Mouse (Mus musculus) midbrain, embryonic 16.5 days (tissue): ENCODE measurements around the gene Brcc3. TPM values are rescaled to one million over a fixed set of nuclear protein-coding genes. Genes with fewer than 3 reads are reported as not detected.
A peak's percentile ranks its signal among the peaks of the same experiment; 100 is the strongest.

Experiments
- ATAC-seq: fragments of 200-750 bp; cut with Nextera tagmentation; 2 replicates; pipeline ENCODE4 v1.8.0; 2017; ENCODE audit warnings: moderate TSS enrichment
- H3K27ac ChIP-seq: fragments of 300-500 bp; sonication (generic); 2 replicates; pipeline ENCODE4 v1.5.1; 2014; ENCODE audit warnings: mild to moderate bottlenecking, low read length, mixed read lengths
- H3K27me3 ChIP-seq: fragments of 300-500 bp; sonication (generic); 2 replicates; pipeline ENCODE4 v1.6.1; 2014; ENCODE audit warnings: low read depth, low read length, mixed read lengths; ENCODE audit not compliant: control insufficient read depth, insufficient read depth
- H3K36me3 ChIP-seq: fragments of 300-500 bp; sonication (generic); 2 replicates; pipeline ENCODE4 v1.6.1; 2014; ENCODE audit warnings: mild to moderate bottlenecking, low read length, moderate library complexity, mixed read lengths; ENCODE audit not compliant: control insufficient read depth, insufficient read depth
- H3K4me1 ChIP-seq: fragments of 300-500 bp; sonication (generic); 2 replicates; pipeline ENCODE4 v1.6.1; 2014; ENCODE audit warnings: mild to moderate bottlenecking, low read length, mixed read lengths; ENCODE audit not compliant: control insufficient read depth, insufficient read depth
- H3K4me2 ChIP-seq: fragments of 300-500 bp; sonication (generic); 2 replicates; pipeline ENCODE4 v1.6.1; 2014; ENCODE audit warnings: mild to moderate bottlenecking, low read length, mixed read lengths
- H3K4me3 ChIP-seq: fragments of 300-500 bp; sonication (generic); 2 replicates; pipeline ENCODE4 v1.5.1; 2014; ENCODE audit warnings: low read depth, mild to moderate bottlenecking, low read length, moderate library complexity, mixed read lengths
- H3K9ac ChIP-seq: fragments of 300-500 bp; sonication (generic); 2 replicates; pipeline ENCODE4 v1.6.1; 2014; ENCODE audit warnings: low read depth, low read length, mixed read lengths
- H3K9me3 ChIP-seq: fragments of 300-500 bp; sonication (generic); replicated peaks from 2 replicates; pipeline ENCODE4 v1.6.1; 2014; ENCODE audit warnings: mild to moderate bottlenecking, low read length, mixed read lengths; ENCODE audit not compliant: control insufficient read depth, poor library complexity, severe bottlenecking
- WGBS: fragments of 180-500 bp; shearing (Covaris S2); extraction: QIAGEN DNeasy Blood & Tissue Kit; methylation state at CpG from one replicate; pipeline ENCODE4 v1.1.7; 2014; 5-methylcytosine and 5-hydroxymethylcytosine counted together
- polyA plus RNA-seq: library from polyadenylated mRNA; unstranded; fragments of >200 nt; fragmentation: Nextera tagmentation; extraction: Ambion mirVana; gene quantifications from 2 replicates; pipeline ENCODE4 v1.2.1, GENCODE M21; 2015

Brcc3 gene
- polyA plus RNA-seq = 38.2 and 45.2 TPM in 2 replicates

DNA sequence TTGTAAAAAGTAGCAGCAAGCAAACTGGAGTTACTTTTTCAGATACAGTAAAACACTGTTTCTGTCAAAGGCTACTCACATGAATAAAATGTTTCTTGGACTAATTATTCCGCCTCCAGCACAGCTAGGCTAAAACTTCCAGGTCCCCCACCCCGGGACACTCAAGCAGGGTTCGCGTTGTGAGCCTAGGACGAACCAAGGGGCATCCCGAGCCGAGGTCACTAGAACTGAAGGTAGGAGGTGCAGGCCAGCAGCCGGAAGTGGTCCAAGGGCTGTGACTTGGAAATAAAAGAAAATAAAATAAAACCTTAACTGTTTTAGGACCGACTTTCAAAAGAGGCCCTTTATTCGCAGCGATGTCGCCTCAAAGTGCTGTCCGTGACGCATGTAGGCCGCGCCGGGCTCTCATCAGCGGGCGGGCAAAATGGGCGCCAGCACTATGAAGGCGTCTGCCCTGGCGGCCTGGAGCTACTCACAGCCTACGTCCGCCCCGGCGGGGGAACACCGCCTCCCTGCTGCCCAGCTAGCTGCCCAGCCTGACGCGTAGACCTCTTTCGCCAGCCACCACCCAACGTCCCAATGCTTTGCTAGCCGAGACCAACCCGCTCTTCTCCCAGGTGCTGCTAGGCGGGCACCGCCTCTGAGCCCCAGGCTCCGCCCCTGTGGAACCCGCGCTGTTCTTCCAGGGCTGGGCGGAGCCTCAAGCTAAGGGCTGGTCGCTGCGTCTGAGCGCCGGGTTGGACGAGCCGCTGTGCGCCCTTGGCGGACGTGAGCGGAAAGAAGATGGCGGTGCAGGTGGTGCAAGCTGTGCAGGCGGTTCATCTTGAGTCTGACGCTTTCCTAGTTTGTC lies at the start of gene Brcc3, which contains the start of the genes Cmc4 and Mtcp1:
Brcc3 (plus strand) TSS at position 693 of the 850 bp plus-strand sequence.
Cmc4 (minus strand) TSS at position 649 of the 850 bp plus-strand sequence.
Mtcp1 (minus strand) TSS at position 653 of the 850 bp plus-strand sequence.
- Histone ChIP-seq H3K9ac (peak within 1 kb of the TSS; percentile 73), H3K4me3 (peak within 1 kb of the TSS; percentile 53), H3K27ac (peak within 1 kb of the TSS; percentile 88), H3K4me2 (peak within 1 kb of the TSS; percentile 56), H3K36me3 (no peaks in the 10 kb centered on the region), H3K4me1 (peaks cover 2% of the 10 kb centered on the region; the same call in 1 of the 2 replicates), H3K27me3 (no peaks in the 10 kb centered on the region), H3K9me3 (no peaks in the 10 kb centered on the region)
- WGBS = 16% methylated on average over 48 of the region's 52 CpGs
- peak; percentile 100 for ATAC-seq

GRCm38 (mm10) chrX:75370197-75370596 lies 46.2 kb upstream of the Brcc3 start:
- no peak overlapping the region for H3K27ac ChIP-seq
- no peak overlapping the region for H3K4me3 ChIP-seq
- ATAC-seq = no peak
- no peaks in the 10 kb centered on the region for H3K27me3 ChIP-seq
- no peak overlapping the region for H3K4me2 ChIP-seq
- H3K36me3 ChIP-seq = no peaks in the 10 kb centered on the region
- H3K9ac ChIP-seq = no peak overlapping the region
- H3K9me3 ChIP-seq = no peaks in the 10 kb centered on the region
- H3K4me1 ChIP-seq = no peaks in the 10 kb centered on the region

DNA sequence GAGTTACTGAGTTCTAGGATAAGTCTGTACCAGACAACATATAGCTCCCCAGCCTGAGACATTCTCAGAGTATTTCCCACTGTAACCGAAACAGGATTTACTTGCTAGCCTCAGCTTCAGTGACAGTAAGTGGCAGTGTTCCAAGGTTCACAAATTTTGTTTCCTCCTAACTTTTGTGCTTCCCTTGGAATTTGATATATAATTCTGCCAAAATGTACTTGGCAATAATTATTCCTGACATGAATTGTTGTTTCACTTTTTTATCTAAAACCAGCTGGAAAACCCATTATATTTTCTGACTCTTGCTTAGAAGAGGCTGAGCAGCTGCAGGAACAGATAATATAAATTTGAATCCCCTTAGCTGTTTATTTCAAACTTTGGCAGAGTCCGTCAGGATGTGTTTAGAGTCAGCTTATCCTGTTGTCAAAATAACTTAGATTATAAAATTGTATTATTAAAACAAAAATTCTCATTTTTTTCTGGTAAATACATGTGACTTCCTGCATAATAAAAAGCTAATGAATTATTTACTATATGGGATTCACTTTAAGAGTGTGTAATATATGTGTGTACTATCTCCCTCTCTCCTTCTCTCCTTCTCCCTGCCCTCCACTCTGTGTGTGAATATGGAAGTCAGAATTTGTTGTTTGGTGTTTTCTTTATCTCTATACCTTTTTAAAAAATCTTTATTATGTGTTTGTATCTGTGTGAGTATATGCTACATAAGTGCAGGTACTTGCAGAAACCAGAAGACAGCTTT lies 43.6 kb upstream of the Brcc3 start:
- H3K27me3 ChIP-seq = no peaks in the 10 kb centered on the region
- no peak overlapping the region for H3K9ac ChIP-seq
- H3K4me3 ChIP-seq = no peak overlapping the region
- no peak overlapping the region for H3K4me2 ChIP-seq
- H3K4me1 ChIP-seq = no peaks in the 10 kb centered on the region
- no peaks in the 10 kb centered on the region for H3K36me3 ChIP-seq
- no peak overlapping the region for H3K27ac ChIP-seq
- ATAC-seq = no peak
- no peaks in the 10 kb centered on the region for H3K9me3 ChIP-seq
- 76% methylated on average over 2 of the region's 2 CpGs for WGBS

DNA sequence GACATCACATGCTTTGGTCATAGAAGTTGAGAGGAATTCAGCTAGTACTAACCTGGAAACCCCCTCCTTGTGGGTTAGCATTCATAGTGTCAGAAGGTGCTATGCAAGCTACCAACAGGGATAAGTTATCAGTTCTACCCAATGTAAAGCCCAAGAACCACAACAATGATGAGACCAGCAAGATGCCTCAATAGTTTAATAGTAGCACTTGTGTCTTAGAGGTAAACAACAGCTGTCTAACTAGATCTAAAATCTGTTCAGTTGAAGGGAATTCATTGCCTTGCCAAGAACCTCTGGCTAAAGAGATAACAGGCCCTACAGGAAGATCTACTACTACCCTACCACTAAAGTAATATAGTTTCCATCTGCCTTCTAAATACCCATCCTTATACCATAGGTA lies 39.6 kb upstream of the Brcc3 start:
- H3K9me3 ChIP-seq = no peaks in the 10 kb centered on the region
- H3K36me3 ChIP-seq = no peaks in the 10 kb centered on the region
- no peaks in the 10 kb centered on the region for H3K4me1 ChIP-seq
- no peak overlapping the region for H3K4me3 ChIP-seq
- H3K4me2 ChIP-seq = no peak overlapping the region
- H3K9ac ChIP-seq = no peak overlapping the region
- no peaks in the 10 kb centered on the region for H3K27me3 ChIP-seq
- no peak for ATAC-seq
- H3K27ac ChIP-seq = no peak overlapping the region

DNA sequence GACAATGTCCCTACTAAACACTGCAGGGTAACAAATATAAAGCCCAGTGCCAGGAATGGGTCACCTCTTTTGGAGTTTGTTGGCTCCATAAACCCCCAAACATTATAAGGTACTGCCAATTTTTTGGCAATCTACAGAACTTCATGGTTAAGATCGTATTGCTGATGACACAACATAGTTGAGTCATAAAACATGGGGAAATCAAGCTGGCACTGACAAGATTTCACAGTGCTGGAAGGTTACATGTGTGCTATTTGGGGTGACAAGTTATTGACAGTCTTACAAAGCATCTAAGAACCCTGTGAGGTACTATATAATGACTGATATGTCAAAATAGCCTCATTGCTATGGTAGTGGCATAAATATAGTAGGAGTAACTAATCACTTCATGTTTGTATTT lies 35.3 kb upstream of the Brcc3 start:
- 87% methylated on average over 1 of the region's 1 CpGs for WGBS
- no peaks in the 10 kb centered on the region for H3K9me3 ChIP-seq
- no peak overlapping the region for H3K4me2 ChIP-seq
- no peak for ATAC-seq
- no peak overlapping the region for H3K9ac ChIP-seq
- no peak overlapping the region for H3K4me3 ChIP-seq
- no peaks in the 10 kb centered on the region for H3K36me3 ChIP-seq
- no peaks in the 10 kb centered on the region for H3K4me1 ChIP-seq
- no peak overlapping the region for H3K27ac ChIP-seq
- no peaks in the 10 kb centered on the region for H3K27me3 ChIP-seq

DNA sequence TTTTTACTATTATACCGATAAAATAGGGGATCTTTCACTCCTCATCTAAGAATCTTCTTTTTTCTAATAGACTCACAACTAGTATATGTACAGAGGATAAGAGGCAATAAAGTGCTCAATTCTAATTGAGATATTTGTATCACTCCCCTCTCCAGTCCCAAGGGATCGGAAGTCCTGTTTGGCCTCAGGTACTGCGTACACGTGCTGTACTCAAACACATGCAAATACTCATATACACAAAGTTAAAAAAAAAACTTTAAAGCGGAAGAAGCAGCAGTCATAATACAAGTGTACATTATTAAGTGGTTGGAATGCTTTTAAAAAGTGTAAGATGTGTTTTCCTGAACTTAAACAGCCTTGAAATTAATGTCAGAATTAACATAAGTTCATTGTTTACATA lies 34.7 kb upstream of the Brcc3 start:
- WGBS = 72% methylated on average over 5 of the region's 5 CpGs
- Histone ChIP-seq H3K9me3 (no peaks in the 10 kb centered on the region), H3K9ac (peak overlapping the region; percentile 68; the same call in 1 of the 2 replicates), H3K27me3 (no peaks in the 10 kb centered on the region), H3K4me3 (peak overlapping the region; percentile 54), H3K4me2 (peak overlapping the region; percentile 52; the same call in 1 of the 2 replicates), H3K27ac (no peak overlapping the region), H3K36me3 (no peaks in the 10 kb centered on the region), H3K4me1 (no peaks in the 10 kb centered on the region)
- ATAC-seq = peak; percentile 46; the same call in 1 of the 2 replicates

GRCm38 (mm10) chrX:75382195-75382771 lies 34.1 kb upstream of the Brcc3 start, which contains the start of the genes Fundc2 and F8:
Fundc2 (plus strand) TSS chrX:75382399.
F8 (minus strand) TSS chrX:75382615.
- ATAC-seq = peak; percentile 99
- peak within 1 kb of the TSS; percentile 76 for H3K27ac ChIP-seq
- H3K4me1 ChIP-seq = no peaks in the 10 kb centered on the region
- H3K36me3 ChIP-seq = no peaks in the 10 kb centered on the region
- H3K9me3 ChIP-seq = no peaks in the 10 kb centered on the region
- peak within 1 kb of the TSS; percentile 52 for H3K4me2 ChIP-seq
- peak within 1 kb of the TSS; percentile 68 for H3K9ac ChIP-seq
- 16% methylated on average over 21 of the region's 25 CpGs for WGBS
- peak within 1 kb of the TSS; percentile 54 for H3K4me3 ChIP-seq
- no peaks in the 10 kb centered on the region for H3K27me3 ChIP-seq

DNA sequence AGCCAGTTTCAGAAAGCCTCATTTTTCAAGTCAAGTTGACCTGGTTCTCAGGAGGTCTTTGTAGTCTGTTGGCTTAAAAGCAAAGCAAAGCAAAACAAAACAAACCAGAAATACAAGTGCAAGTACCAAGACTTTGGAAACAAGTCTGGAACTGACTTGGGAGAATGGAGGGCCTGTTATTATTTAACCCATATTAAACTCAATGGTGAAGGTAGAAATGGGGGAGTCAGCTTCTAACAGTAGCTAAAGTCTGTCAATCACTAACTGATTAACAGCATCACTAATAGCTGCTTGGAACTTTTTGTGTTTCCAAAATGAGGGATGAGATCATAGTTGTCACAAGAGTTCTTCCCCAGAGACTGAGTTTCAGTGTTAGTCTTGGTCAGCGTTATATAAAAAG lies 17.0 kb upstream of the Brcc3 start:
- Histone ChIP-seq H3K27ac (no peak overlapping the region), H3K36me3 (no peaks in the 10 kb centered on the region), H3K9me3 (no peaks in the 10 kb centered on the region), H3K4me2 (no peak overlapping the region), H3K9ac (no peak overlapping the region), H3K4me1 (no peaks in the 10 kb centered on the region), H3K27me3 (no peaks in the 10 kb centered on the region), H3K4me3 (no peak overlapping the region)
- WGBS = 92% methylated on average over 1 of the region's 1 CpGs
- ATAC-seq = no peak
